Mouse (Mus musculus) midbrain, embryonic 10.5 days (tissue): ENCODE measurements around the gene Tfap2d. TPM values are rescaled to one million over a fixed set of nuclear protein-coding genes. Genes with fewer than 3 reads are reported as not detected.

Experiments
- DNase-seq: peaks from one replicate; pipeline ENCODE4 v3.0.0-alpha.2; 2017; ENCODE audit warnings: low spot score
- H3K27ac ChIP-seq: fragments of 300-500 bp; sonication (generic); replicated peaks from 2 replicates; pipeline ENCODE4 v1.5.1; 2016; ENCODE audit warnings: mild to moderate bottlenecking
- H3K27me3 ChIP-seq: fragments of 300-500 bp; sonication (generic); 2 replicates; pipeline ENCODE4 v1.6.1; 2016; ENCODE audit warnings: low read depth, mild to moderate bottlenecking; ENCODE audit not compliant: poor library complexity, severe bottlenecking
- H3K36me3 ChIP-seq: fragments of 300-500 bp; sonication (generic); 2 replicates; pipeline ENCODE4 v1.6.1; 2016; ENCODE audit warnings: mild to moderate bottlenecking, moderate library complexity
- H3K4me1 ChIP-seq: fragments of 300-500 bp; sonication (generic); 2 replicates; pipeline ENCODE4 v1.6.1; 2016
- H3K4me3 ChIP-seq: fragments of 300-500 bp; sonication (generic); 2 replicates; pipeline ENCODE4 v1.5.1; 2016; ENCODE audit warnings: mild to moderate bottlenecking, moderate library complexity
- H3K9me3 ChIP-seq: fragments of 300-500 bp; sonication (generic); replicated peaks from 2 replicates; pipeline ENCODE4 v1.6.1; 2016; ENCODE audit warnings: mild to moderate bottlenecking
- WGBS: fragments of 180-500 bp; shearing (Covaris S2); methylation state at CpG from one replicate; pipeline ENCODE4 v1.1.7; 2016; 5-methylcytosine and 5-hydroxymethylcytosine counted together
- polyA plus RNA-seq: library from polyadenylated mRNA; unstranded; fragments of >200 nt; fragmentation: Nextera tagmentation; extraction: Ambion mirVana; gene quantifications from 2 replicates; pipeline ENCODE4 v1.2.1, GENCODE M21; 2016

The Tfap2d gene
- polyA plus RNA-seq, 1 experiment from 2014 or later, result 4.7 TPM

- Histone ChIP-seq H3K36me3 (no peaks in the 10 kb centered on the region), H3K9me3 (no peaks in the 10 kb centered on the region), H3K4me1 (peaks cover 25% of the 10 kb centered on the region), H3K4me3 (no peak overlapping the region), H3K27me3 (peaks cover 100% of the 10 kb centered on the region), H3K27ac (no peak overlapping the region)
- no peak for DNase-seq
- WGBS, result 3% methylated on average over 5 of the region's 5 CpGs
Measured at GRCm38 (mm10) chr1:19110211-19110610, 7.4 kb downstream of the Tfap2d start.

- no peaks in the 10 kb centered on the region for H3K9me3 ChIP-seq
- H3K27me3 ChIP-seq, result peaks cover 99% of the 10 kb centered on the region
- H3K27ac ChIP-seq, result no peak overlapping the region
- 1% methylated on average over 22 of the region's 22 CpGs for WGBS
- peak; percentile 26 for DNase-seq
- peaks cover 18% of the 10 kb centered on the region for H3K4me1 ChIP-seq
- no peaks in the 10 kb centered on the region for H3K36me3 ChIP-seq
- no peak overlapping the region for H3K4me3 ChIP-seq
Measured at GRCm38 (mm10) chr1:19111020-19111419, 8.2 kb downstream of the Tfap2d start.

GRCm38 (mm10) chr1:19178742-19179397 is 76.0 kb downstream of the Tfap2d start:
- Histone ChIP-seq H3K27me3 (no peaks in the 10 kb centered on the region), H3K4me3 (no peak overlapping the region), H3K27ac (no peak overlapping the region), H3K36me3 (no peaks in the 10 kb centered on the region), H3K9me3 (no peaks in the 10 kb centered on the region), H3K4me1 (no peaks in the 10 kb centered on the region)
- WGBS, result 11% methylated on average over 4 of the region's 4 CpGs
- DNase-seq, result no peak

DNA sequence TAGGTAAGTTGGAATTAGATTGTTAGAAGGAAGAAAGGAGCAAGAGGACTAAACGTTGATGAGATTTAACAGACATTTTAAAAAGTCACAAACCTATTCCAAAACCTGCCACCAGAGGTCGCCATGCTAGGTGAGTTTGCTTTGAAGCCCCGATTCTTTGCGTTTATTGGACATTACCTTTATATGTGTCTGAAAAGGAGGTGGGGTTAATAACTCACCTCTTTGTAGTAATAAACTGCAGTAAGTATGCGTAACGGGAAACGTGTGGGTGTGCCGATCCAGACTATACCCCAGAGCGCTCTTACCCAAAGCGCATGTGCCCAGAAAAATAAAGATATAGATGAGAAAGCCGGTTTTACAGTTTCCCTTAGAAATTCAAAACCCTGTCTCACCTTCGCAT is 102.8 kb downstream of the Tfap2d start:
- Histone ChIP-seq H3K9me3 (no peaks in the 10 kb centered on the region), H3K4me3 (peak overlapping the region; percentile 40), H3K36me3 (no peaks in the 10 kb centered on the region), H3K27ac (no peak overlapping the region), H3K4me1 (peaks cover 11% of the 10 kb centered on the region), H3K27me3 (peaks cover 87% of the 10 kb centered on the region)
- DNase-seq, result peak; percentile 54
- WGBS, result 4% methylated on average over 12 of the region's 12 CpGs

- Histone ChIP-seq H3K4me1 (peaks cover 12% of the 10 kb centered on the region), H3K36me3 (no peaks in the 10 kb centered on the region), H3K4me3 (peak overlapping the region; percentile 40; the same call in 1 of the 2 replicates), H3K9me3 (no peaks in the 10 kb centered on the region), H3K27me3 (peaks cover 92% of the 10 kb centered on the region), H3K27ac (no peak overlapping the region)
- WGBS, result 3% methylated on average over 7 of the region's 7 CpGs
- DNase-seq, result no peak
Measured at GRCm38 (mm10) chr1:19206194-19206593, 103.4 kb downstream of the Tfap2d start.

GRCm38 (mm10) chr1:19207611-19208010 is 104.8 kb downstream of the Tfap2d start:
- WGBS, result 1% methylated on average over 4 of the region's 4 CpGs
- no peak for DNase-seq
- Histone ChIP-seq H3K27me3 (peaks cover 98% of the 10 kb centered on the region), H3K4me3 (no peak overlapping the region), H3K9me3 (no peaks in the 10 kb centered on the region), H3K27ac (no peak overlapping the region), H3K36me3 (no peaks in the 10 kb centered on the region), H3K4me1 (peaks cover 12% of the 10 kb centered on the region)

DNA sequence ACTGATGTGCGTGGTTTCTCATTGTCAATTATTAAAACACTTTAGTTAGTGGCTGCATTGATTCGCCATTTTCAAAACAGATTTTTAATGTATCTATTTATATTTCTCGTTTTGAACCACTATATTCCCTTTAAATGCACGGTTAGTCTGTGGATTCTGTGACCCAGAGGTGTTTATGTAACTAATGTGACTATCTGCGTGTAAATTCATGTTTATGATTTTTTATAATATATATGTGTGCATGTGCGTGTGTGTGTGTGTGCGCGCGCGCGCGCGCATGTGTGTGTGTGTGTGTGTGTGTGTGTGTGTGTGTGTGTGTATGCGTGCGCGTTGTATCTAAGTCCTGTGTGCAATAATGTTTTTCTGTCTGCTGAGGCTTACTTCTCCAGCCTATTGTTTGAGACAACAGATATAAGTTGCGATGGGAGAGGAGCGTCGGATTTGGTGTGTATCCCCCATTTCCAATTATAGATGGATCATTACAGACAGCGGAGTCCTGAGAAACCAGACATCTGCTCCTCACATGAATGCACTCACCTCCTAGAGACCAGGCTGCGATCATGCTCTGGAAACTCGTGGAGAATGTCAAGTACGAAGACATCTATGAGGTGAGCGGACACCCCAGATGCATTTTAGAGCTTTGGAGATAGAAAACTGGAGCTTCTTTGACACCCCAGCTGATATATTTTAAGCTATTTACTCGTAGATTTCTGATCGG is 106.0 kb downstream of the Tfap2d start, which contains the start of gene Tfap2b:
Tfap2b (plus strand) TSS at position 274 of the 718 bp plus-strand sequence.
- peak within 1 kb of the TSS; percentile 71 for H3K27ac ChIP-seq
- H3K36me3 ChIP-seq, result no peaks in the 10 kb centered on the region
- H3K27me3 ChIP-seq, result peaks cover 98% of the 10 kb centered on the region
- WGBS, result 2% methylated on average over 26 of the region's 26 CpGs
- H3K9me3 ChIP-seq, result no peaks in the 10 kb centered on the region
- DNase-seq, result peak; percentile 61
- peaks cover 13% of the 10 kb centered on the region for H3K4me1 ChIP-seq
- peak within 1 kb of the TSS; percentile 46 for H3K4me3 ChIP-seq

DNA sequence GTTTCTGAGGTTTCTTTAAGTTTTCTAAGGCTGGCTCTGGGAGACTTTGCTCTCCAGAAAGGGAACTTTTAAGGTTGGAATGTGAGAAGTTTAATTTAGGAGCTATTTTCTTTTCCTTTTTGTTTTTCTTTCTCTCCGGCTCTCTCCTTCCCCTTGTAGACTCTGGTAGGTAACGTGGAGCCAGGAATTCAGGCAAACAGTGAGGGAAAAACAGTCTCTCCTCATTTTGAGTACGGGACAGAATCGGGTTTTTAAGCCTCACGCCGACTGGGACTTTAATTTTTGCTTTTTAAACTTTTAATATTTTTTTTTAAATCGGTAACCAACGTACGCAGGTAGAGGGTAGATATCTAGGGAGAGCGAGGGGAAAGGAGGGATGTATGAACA is 106.5 kb downstream of the Tfap2d start:
- Histone ChIP-seq H3K36me3 (no peaks in the 10 kb centered on the region), H3K4me1 (peaks cover 16% of the 10 kb centered on the region), H3K27me3 (peaks cover 100% of the 10 kb centered on the region), H3K27ac (no peak overlapping the region), H3K9me3 (no peaks in the 10 kb centered on the region), H3K4me3 (peak overlapping the region; percentile 46)
- no peak for DNase-seq
- 0% methylated on average over 10 of the region's 10 CpGs for WGBS

DNA sequence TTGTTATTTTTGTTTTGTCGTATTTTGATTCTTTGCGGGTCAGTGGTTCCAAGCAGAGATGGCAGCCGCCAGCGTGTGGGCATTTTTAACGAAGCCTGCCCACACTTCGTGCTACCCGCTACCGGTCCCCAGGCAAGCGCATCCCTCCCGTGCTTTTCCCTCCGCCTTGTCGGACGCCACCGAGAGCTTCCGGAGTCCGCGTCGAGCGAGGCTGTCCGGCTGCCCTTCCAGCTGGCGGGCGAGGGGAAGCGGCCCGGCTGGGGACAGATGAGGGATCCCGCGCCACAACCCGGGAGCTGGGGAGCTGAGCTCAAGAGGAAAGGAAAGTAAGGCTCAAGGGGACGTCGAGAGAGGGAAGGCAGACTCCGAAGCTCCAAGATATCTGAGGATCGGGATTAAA is 107.0 kb downstream of the Tfap2d start:
- Histone ChIP-seq H3K27ac (peak overlapping the region; percentile 71), H3K36me3 (no peaks in the 10 kb centered on the region), H3K27me3 (peaks cover 100% of the 10 kb centered on the region), H3K4me1 (peaks cover 16% of the 10 kb centered on the region), H3K9me3 (no peaks in the 10 kb centered on the region), H3K4me3 (peak overlapping the region; percentile 46)
- 1% methylated on average over 31 of the region's 31 CpGs for WGBS
- DNase-seq, result peak; percentile 73

DNA sequence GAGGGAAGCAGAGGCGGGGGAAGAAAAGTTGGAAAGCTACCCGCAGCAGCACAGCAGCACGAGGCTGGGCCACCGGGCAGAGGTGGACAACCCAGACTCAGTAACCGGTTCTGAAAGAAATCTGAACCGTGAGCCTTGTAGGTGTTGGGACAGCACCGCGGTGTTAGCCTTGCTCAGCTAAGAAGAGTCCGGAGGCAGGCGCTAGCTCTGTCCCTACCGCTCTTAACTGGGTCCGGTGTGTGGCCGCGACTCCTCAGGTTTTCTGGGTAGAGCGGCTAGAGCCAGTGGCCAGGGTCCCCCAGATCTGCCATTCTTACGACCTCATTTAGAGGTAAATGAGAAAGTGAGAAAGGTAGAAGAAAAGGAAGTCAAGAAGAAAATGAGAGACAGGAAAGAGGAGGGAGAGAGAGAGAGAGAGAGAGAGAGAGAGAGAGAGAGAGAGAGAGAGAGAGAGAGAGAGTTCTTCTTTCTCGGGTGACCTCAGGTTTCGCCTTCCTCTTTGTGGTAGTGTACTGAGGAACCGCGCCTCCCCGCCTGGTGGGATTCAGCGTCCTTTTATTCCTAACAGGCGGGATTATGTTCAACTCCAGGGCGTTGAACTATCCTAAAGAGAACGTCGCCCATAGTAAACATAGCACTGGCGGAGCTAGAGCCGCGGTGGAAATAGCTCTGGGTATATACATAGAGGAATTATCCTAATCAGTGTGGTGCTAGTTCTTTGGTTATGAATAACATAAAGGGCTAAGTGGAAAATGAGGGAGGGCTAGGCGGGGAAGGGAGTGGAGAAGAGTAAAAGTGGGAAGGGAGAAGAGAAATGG is 107.6 kb downstream of the Tfap2d start:
- Histone ChIP-seq H3K36me3 (no peaks in the 10 kb centered on the region), H3K9me3 (no peaks in the 10 kb centered on the region), H3K27ac (peak overlapping the region; percentile 71), H3K4me1 (peaks cover 16% of the 10 kb centered on the region), H3K4me3 (peak overlapping the region; percentile 46), H3K27me3 (peaks cover 100% of the 10 kb centered on the region)
- peak; percentile 67 for DNase-seq
- under 1% methylated on average over 30 of the region's 30 CpGs for WGBS

GRCm38 (mm10) chr1:19211033-19211405 is 108.2 kb downstream of the Tfap2d start:
- under 1% methylated on average over 8 of the region's 8 CpGs for WGBS
- DNase-seq, result no peak
- H3K9me3 ChIP-seq, result no peaks in the 10 kb centered on the region
- no peaks in the 10 kb centered on the region for H3K36me3 ChIP-seq
- H3K4me3 ChIP-seq, result peak overlapping the region; percentile 46
- peaks cover 16% of the 10 kb centered on the region for H3K4me1 ChIP-seq
- H3K27me3 ChIP-seq, result peaks cover 100% of the 10 kb centered on the region
- H3K27ac ChIP-seq, result no peak overlapping the region

DNA sequence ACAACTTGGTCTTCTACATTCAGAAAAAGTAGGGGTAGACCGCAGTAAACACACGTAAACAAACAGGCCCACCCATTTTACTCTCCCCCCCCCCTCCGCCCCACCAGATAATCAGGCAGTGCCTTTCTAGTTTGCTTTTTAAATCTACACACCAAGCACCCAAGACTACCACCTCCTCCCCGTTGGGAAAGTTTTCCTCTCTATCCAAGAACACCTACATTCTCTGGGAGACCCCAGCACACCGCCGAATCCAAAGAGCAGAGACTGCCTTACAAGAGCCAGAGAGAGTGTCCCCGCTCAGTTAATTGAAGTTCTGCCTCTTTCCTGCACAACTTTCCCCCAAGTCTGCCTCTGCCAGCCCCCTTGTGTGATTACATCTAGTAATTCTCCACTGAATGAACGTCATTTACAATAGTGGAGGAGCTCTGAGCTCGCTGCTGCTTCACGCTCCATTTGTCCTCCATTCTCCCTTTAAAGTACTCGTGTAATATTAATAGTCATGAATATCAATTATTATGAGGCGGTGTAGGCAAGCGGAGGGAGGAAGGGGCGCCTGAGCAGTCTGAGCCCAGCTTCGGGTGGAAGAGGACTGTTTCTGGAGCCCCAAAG is 108.8 kb downstream of the Tfap2d start:
- Histone ChIP-seq H3K27ac (no peak overlapping the region), H3K4me3 (peak overlapping the region; percentile 46), H3K4me1 (peaks cover 16% of the 10 kb centered on the region), H3K27me3 (peaks cover 100% of the 10 kb centered on the region), H3K36me3 (no peaks in the 10 kb centered on the region), H3K9me3 (no peaks in the 10 kb centered on the region)
- 1% methylated on average over 15 of the region's 15 CpGs for WGBS
- DNase-seq, result peak; percentile 53
